Mouse (Mus musculus): ENCODE results near the gene Anks1b. TPM values are rescaled to one million over a fixed set of nuclear protein-coding genes. Genes with fewer than 3 reads are reported as not detected.

The Anks1b gene
- polyA plus RNA-seq, 1 experiment from 2014 or later = 3.7 TPM

DNA sequence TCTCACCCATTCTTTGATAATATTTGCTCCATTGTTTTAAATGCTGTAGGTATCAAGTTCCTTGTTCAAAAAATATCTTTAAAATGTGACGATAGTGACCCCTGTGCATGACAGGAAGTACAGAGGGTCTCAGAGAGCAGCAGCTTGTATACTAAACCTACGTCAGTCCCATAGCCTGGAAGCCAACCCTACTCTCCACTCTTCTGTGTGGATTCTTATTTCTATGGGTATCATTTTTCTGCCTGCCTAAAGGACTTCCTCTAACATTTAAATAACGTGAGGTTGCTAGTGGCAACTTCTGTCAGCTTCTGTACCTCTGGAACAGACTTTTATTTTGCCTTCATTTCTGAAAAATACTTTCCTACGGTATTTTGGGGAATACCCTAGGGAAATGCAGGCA is 812.1 kb downstream of the Anks1b start:
- Histone ChIP-seq H3K4me2 (no peak overlapping the region), H3K27me3 (ENCODE audit: control insufficient read depth, insufficient read depth, low read length) (no peaks in the 10 kb centered on the region), H3K27ac (ENCODE audit: low read depth, low read length) (no peak overlapping the region), H3K9me3 (ENCODE audit: control insufficient read depth, low read length) (no peaks in the 10 kb centered on the region), H3K4me1 (ENCODE audit: control insufficient read depth, insufficient read depth, low read length) (no peaks in the 10 kb centered on the region), H3K4me3 (ENCODE audit: low read depth, low read length) (no peak overlapping the region), H3K36me3 (ENCODE audit: control insufficient read depth, insufficient read depth, low read length) (no peaks in the 10 kb centered on the region), H3K9ac (ENCODE audit: low read length) (no peak overlapping the region)
- DNase-seq (ENCODE audit: low spot score, missing footprints) (no peak), ATAC-seq (ENCODE audit: low FRiP score) (no peak)
- WGBS = 78% methylated on average over 4 of the region's 4 CpGs

DNA sequence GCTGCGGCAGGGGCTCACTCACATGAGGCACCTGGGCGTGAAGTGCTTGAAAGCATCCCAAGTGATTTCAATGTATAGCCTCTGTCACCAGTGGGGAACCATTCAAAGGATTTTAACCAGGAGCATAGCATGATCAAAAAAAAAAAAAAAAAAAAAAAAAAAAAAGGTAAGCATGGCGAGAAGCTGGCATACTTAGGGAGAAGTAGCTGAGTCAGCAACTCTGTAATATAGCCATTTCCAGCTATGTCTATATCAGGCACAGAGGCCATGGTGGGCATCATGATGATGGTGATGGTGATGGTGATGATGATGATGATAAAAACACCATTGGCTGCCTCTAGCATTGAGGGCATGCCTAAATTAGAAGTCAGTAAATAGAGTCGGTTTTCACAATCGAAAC is 814.8 kb downstream of the Anks1b start:
- no peak for DNase-seq (ENCODE audit: low spot score, missing footprints)
- WGBS = 88% methylated on average over 5 of the region's 5 CpGs
- H3K4me2 ChIP-seq = no peak overlapping the region

DNA sequence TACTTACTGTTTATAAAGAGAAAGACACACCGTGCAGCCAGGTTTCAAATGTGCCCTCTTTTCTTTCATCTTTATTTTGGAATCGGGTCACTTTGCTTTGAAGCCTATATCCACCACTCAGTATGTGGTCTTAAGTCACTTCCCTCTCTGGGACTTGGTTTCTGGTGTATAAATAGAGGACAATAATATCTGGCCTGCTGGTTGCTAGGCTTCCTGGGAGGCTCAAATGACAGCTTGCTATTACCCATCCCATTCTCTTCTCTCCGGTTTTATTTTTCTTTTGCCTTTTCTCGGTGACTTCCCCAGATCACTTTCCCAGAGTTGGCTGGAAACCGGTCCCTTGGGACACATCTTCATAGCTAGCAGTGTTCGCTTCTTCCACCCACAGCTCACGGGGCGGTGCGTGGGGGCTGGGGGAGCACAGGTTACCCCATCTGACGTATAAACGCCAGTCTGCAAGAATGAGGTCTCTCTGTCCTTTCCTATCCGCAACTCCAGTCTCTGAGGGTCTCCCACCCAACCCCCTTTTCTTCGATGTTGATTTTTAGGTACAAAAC is 815.5 kb downstream of the Anks1b start:
- Histone ChIP-seq H3K9me3 (ENCODE audit: control insufficient read depth, low read length) (no peaks in the 10 kb centered on the region), H3K27me3 (ENCODE audit: control insufficient read depth, insufficient read depth, low read length) (no peaks in the 10 kb centered on the region), H3K4me3 (ENCODE audit: low read depth, low read length) (no peak overlapping the region), H3K4me1 (ENCODE audit: control insufficient read depth, insufficient read depth, low read length) (no peaks in the 10 kb centered on the region), H3K9ac (ENCODE audit: low read length) (no peak overlapping the region), H3K36me3 (ENCODE audit: control insufficient read depth, insufficient read depth, low read length) (no peaks in the 10 kb centered on the region), H3K27ac (ENCODE audit: low read depth, low read length) (no peak overlapping the region), H3K4me2 (no peak overlapping the region)
- WGBS = 77% methylated on average over 13 of the region's 13 CpGs
- DNase-seq (ENCODE audit: low spot score, missing footprints) (no peak), ATAC-seq (ENCODE audit: low FRiP score) (no peak)

More for the DNA sequence above, 814.8 kb downstream of the Anks1b start:
- H3K36me3 ChIP-seq (ENCODE audit: control insufficient read depth, insufficient read depth, low read length) = no peaks in the 10 kb centered on the region
- ATAC-seq (ENCODE audit: low FRiP score) = no peak
- H3K4me3 ChIP-seq (ENCODE audit: low read depth, low read length) = no peak overlapping the region
- H3K9ac ChIP-seq (ENCODE audit: low read length) = no peak overlapping the region
- H3K9me3 ChIP-seq (ENCODE audit: control insufficient read depth, low read length) = no peaks in the 10 kb centered on the region
- no peaks in the 10 kb centered on the region for H3K4me1 ChIP-seq (ENCODE audit: control insufficient read depth, insufficient read depth, low read length)
- no peak overlapping the region for H3K27ac ChIP-seq (ENCODE audit: low read depth, low read length)
- no peaks in the 10 kb centered on the region for H3K27me3 ChIP-seq (ENCODE audit: control insufficient read depth, insufficient read depth, low read length)

- H3K27ac ChIP-seq (ENCODE audit: low read depth, low read length) = no peak overlapping the region
- H3K27me3 ChIP-seq (ENCODE audit: control insufficient read depth, insufficient read depth, low read length) = no peaks in the 10 kb centered on the region
- H3K9ac ChIP-seq (ENCODE audit: low read length) = no peak overlapping the region
- H3K4me1 ChIP-seq (ENCODE audit: control insufficient read depth, insufficient read depth, low read length) = no peaks in the 10 kb centered on the region
- 62% methylated on average over 11 of the region's 11 CpGs for WGBS
- DNase-seq (ENCODE audit: low spot score, missing footprints) = peak; percentile 96
- no peaks in the 10 kb centered on the region for H3K36me3 ChIP-seq (ENCODE audit: control insufficient read depth, insufficient read depth, low read length)
- no peak overlapping the region for H3K4me2 ChIP-seq
- ATAC-seq (ENCODE audit: low FRiP score) = peak; percentile 63
- H3K9me3 ChIP-seq (ENCODE audit: control insufficient read depth, low read length) = no peaks in the 10 kb centered on the region
- no peak overlapping the region for H3K4me3 ChIP-seq (ENCODE audit: low read depth, low read length)
Measured at GRCm38 (mm10) chr10:90689854-90690513, 816.7 kb downstream of the Anks1b start.

DNA sequence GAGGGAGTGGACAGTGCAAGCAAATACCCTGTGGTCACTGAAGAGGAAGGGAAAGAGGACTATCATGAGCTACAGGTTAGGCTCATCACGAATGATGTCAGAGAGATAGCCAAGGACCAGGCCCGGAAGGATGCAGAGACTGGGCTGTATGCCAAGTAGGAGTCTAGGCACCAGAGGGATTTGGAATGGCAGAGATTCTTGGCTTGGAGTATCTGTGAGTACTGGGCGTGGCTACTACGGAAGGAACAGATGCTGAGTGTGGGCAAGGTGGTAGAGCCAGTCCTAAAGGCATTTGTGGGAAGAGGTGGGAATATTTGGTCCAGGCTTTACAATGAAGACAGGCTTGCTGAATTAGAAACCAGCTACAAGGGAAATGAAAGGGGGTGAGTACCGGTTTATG is 823.4 kb downstream of the Anks1b start:
- DNase-seq (ENCODE audit: low spot score, missing footprints) (peak; percentile 77), ATAC-seq (ENCODE audit: low FRiP score) (no peak)
- 86% methylated on average over 5 of the region's 5 CpGs for WGBS
- H3K9ac ChIP-seq (ENCODE audit: low read length) = no peak overlapping the region
- no peak overlapping the region for H3K27ac ChIP-seq (ENCODE audit: low read depth, low read length)
- H3K27me3 ChIP-seq (ENCODE audit: control insufficient read depth, insufficient read depth, low read length) = no peaks in the 10 kb centered on the region
- H3K4me3 ChIP-seq (ENCODE audit: low read depth, low read length) = no peak overlapping the region
- no peaks in the 10 kb centered on the region for H3K9me3 ChIP-seq (ENCODE audit: control insufficient read depth, low read length)
- H3K4me2 ChIP-seq = no peak overlapping the region
- H3K36me3 ChIP-seq (ENCODE audit: control insufficient read depth, insufficient read depth, low read length) = no peaks in the 10 kb centered on the region
- H3K4me1 ChIP-seq (ENCODE audit: control insufficient read depth, insufficient read depth, low read length) = no peaks in the 10 kb centered on the region

GRCm38 (mm10) chr10:90697413-90697812 is 824.1 kb downstream of the Anks1b start:
- DNase-seq (ENCODE audit: low spot score, missing footprints) (peak; percentile 69), ATAC-seq (ENCODE audit: low FRiP score) (no peak)
- H3K9me3 ChIP-seq (ENCODE audit: control insufficient read depth, low read length) = no peaks in the 10 kb centered on the region
- H3K27ac ChIP-seq (ENCODE audit: low read depth, low read length) = no peak overlapping the region
- no peaks in the 10 kb centered on the region for H3K4me1 ChIP-seq (ENCODE audit: control insufficient read depth, insufficient read depth, low read length)
- WGBS = 62% methylated on average over 8 of the region's 8 CpGs
- no peaks in the 10 kb centered on the region for H3K27me3 ChIP-seq (ENCODE audit: control insufficient read depth, insufficient read depth, low read length)
- no peak overlapping the region for H3K4me3 ChIP-seq (ENCODE audit: low read depth, low read length)
- H3K36me3 ChIP-seq (ENCODE audit: control insufficient read depth, insufficient read depth, low read length) = no peaks in the 10 kb centered on the region
- no peak overlapping the region for H3K4me2 ChIP-seq
- no peak overlapping the region for H3K9ac ChIP-seq (ENCODE audit: low read length)

DNA sequence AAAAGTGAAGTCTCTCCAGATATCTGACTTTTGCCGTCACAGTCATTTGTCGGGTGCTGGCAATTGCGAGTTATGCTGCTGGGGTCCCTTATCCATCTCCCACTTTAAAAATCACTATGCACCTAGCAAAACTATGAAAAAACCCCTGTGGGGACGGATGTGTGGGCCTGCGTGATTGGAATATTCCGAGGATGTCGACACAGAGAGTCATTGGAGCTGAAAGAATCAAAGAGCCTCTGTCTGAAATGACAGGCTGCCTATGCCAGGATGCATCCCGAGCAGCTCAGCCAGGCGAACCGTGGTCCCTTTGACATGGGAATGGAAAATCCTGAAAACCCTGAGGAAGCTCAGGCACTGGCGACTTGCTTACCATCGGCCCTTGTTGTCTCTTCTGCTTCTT is 825.9 kb downstream of the Anks1b start:
- no peak overlapping the region for H3K4me2 ChIP-seq
- H3K9me3 ChIP-seq (ENCODE audit: control insufficient read depth, low read length) = no peaks in the 10 kb centered on the region
- H3K36me3 ChIP-seq (ENCODE audit: control insufficient read depth, insufficient read depth, low read length) = no peaks in the 10 kb centered on the region
- H3K27ac ChIP-seq (ENCODE audit: low read depth, low read length) = no peak overlapping the region
- no peak for ATAC-seq (ENCODE audit: low FRiP score)
- no peaks in the 10 kb centered on the region for H3K27me3 ChIP-seq (ENCODE audit: control insufficient read depth, insufficient read depth, low read length)
- 78% methylated on average over 12 of the region's 12 CpGs for WGBS
- H3K4me3 ChIP-seq (ENCODE audit: low read depth, low read length) = no peak overlapping the region
- no peaks in the 10 kb centered on the region for H3K4me1 ChIP-seq (ENCODE audit: control insufficient read depth, insufficient read depth, low read length)
- no peak overlapping the region for H3K9ac ChIP-seq (ENCODE audit: low read length)
- peak; percentile 77 for DNase-seq (ENCODE audit: low spot score, missing footprints)

- Histone ChIP-seq H3K4me2 (no peak overlapping the region), H3K4me1 (ENCODE audit: control insufficient read depth, insufficient read depth, low read length) (peaks cover 2% of the 10 kb centered on the region; the same call in 1 of the 2 replicates), H3K27ac (ENCODE audit: low read depth, low read length) (no peak overlapping the region), H3K9me3 (ENCODE audit: control insufficient read depth, low read length) (no peaks in the 10 kb centered on the region), H3K4me3 (ENCODE audit: low read depth, low read length) (no peak overlapping the region), H3K36me3 (ENCODE audit: control insufficient read depth, insufficient read depth, low read length) (no peaks in the 10 kb centered on the region), H3K27me3 (ENCODE audit: control insufficient read depth, insufficient read depth, low read length) (no peaks in the 10 kb centered on the region), H3K9ac (ENCODE audit: low read length) (no peak overlapping the region)
- no peak for DNase-seq (ENCODE audit: low spot score, missing footprints)
- ATAC-seq (ENCODE audit: low FRiP score) = no peak
- 91% methylated on average over 10 of the region's 10 CpGs for WGBS
Measured at GRCm38 (mm10) chr10:90704602-90705001, 831.3 kb downstream of the Anks1b start.

DNA sequence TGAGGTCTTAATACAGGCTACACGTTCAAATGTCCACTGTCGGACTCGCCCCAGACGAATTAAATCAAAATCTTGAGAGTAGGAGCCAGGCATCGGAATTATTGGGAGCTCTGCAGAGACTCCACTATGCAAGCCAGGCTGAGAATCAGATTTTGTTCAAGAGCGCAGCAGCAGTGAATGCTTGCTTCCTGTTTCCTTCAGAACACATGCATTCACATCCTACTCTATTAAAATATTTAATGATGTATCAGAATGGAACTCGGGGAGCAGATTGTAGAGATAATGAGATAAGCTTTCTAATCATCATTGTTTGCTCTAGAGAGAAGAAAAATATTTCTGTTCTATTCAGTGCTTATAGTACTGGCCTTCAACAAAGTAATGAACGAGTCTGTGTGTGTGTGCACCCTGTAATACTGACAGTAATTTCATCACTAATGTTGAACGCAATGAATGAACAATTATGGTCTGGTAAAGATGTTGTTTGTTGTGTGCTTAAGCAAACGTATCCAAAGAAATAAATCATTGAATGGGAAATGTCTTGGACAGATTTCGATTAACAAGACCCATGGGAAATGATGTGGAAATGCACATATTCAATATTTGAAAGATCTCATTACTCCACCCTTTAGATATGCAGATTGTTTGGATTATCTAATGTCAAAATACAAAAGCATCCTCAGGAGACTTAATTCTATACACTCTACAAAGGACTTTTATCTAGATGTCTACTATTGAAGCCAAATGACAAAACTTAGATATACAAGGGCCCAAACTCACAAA is 835.7 kb downstream of the Anks1b start:
- H3K27ac ChIP-seq (ENCODE audit: low read depth, low read length) = no peak overlapping the region
- peak; percentile 73 for ATAC-seq (ENCODE audit: low FRiP score)
- whole genome bisulfite sequencing = 55% methylated on average over 11 of the region's 11 CpGs
- H3K4me1 ChIP-seq (ENCODE audit: control insufficient read depth, insufficient read depth, low read length) = peaks cover 2% of the 10 kb centered on the region; the same call in 1 of the 2 replicates
- H3K27me3 ChIP-seq (ENCODE audit: control insufficient read depth, insufficient read depth, low read length) = no peaks in the 10 kb centered on the region
- H3K36me3 ChIP-seq (ENCODE audit: control insufficient read depth, insufficient read depth, low read length) = no peaks in the 10 kb centered on the region
- H3K9ac ChIP-seq (ENCODE audit: low read length) = no peak overlapping the region
- H3K9me3 ChIP-seq (ENCODE audit: control insufficient read depth, low read length) = no peaks in the 10 kb centered on the region
- no peak for DNase-seq (ENCODE audit: low spot score, missing footprints)
- no peak overlapping the region for H3K4me3 ChIP-seq (ENCODE audit: low read depth, low read length)
- H3K4me2 ChIP-seq = no peak overlapping the region

All from midbrain, embryonic 11.5 days (tissue).